Mouse (Mus musculus): ENCODE data around the gene Dennd2a. TPM values are rescaled to one million over a fixed set of nuclear protein-coding genes. Genes with fewer than 3 reads are reported as not detected.
"Not testable (repeated sequence)": the region's sequence is repeated elsewhere in the genome, so short reads cannot be mapped to it uniquely, and the experiment has no call there.

The Dennd2a gene
- total RNA-seq, 2 experiments from 2014 or later: 2.8 to 3.1 TPM

- peak; percentile 64 for DNase-seq (ENCODE audit: low spot score)
These were observed 137.6 kb downstream of the Dennd2a start, which contains the start of gene Mkrn1 for GRCm38 (mm10) chr6:39419851-39420721. TSS of gene Mkrn1 (minus strand) at chr6:39420462.

- DNase-seq (ENCODE audit: low spot score): no peak
These were observed 138.2 kb downstream of the Dennd2a start for GRCm38 (mm10) chr6:39419386-39419850.

DNA sequence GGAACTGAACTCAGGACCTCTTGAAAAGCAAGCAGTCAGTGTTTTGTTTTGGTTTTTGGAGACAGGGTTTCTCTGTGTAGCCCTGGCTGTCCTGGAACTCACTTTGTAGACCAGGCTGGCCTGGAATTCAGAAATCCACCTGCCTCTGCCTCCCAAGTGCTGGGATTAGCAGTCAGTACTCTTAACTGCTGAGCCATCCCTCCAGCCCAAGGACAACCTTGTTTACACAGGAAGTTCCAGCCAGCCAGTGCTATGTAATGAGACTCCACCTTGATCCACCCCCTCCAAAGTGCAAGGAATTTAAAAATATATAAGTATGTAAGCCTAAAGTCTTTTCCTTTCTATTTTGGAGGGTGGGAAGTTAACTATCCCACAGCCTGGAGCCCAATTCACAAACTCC lies 141.0 kb downstream of the Dennd2a start:
- DNase-seq (ENCODE audit: low spot score): not testable (repeated sequence)

DNA sequence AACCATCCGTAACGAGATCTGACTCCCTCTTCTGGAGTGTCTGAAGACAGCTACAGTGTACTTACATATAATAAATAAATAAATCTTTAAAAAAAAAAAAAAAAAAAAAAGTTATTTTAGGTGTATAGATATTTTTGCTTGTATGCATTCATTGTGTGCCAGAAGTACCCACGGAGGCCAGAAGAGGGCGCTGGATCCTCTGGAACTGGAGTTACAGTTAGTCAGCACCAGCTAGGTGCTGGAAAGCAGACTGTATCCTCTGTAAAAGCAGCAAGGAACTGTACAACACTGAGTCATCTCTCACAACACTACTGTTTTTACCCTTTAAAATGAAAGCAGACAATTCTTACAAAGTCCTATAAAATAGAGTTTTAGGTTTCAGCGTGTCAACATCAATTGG lies 141.9 kb downstream of the Dennd2a start:
- peak; percentile 43 for DNase-seq (ENCODE audit: low spot score)

DNA sequence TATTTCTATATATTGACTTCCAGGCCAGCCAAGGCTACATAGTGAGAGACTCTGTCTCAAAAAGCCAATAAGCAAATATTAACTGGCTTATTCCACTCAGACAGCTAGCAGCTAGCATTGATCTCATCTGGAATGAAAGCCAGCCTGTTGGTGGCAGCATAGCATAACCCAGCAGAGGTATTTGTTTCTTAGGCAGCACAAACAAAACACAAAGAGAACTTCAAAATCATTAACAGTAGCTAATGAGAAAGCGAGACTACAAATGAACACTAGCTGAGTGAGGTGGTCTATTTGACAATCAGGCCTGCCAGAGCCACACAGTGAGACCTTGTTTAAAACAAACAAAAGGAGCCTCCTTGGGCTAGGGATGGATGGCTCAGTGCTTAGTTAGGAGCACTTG lies 143.6 kb downstream of the Dennd2a start:
- no peak for DNase-seq (ENCODE audit: low spot score)

Other genes with a start within 250 kb of the Dennd2a start
- 10 to 100 TPM; 11.6 to 16.2 TPM for gene Slc37a3, start 180.2 kb downstream of the Dennd2a start, total RNA-seq (2021)
- not detected for gene Rab19, start 176.7 kb downstream of the Dennd2a start, total RNA-seq (2021)
- gene Mkrn1, start 137.4 kb downstream of the Dennd2a start, total RNA-seq (2021): 10 to 100 TPM; 14.0 to 16.4 TPM
- gene Adck2, start 16.0 kb upstream of the Dennd2a start, total RNA-seq (2021): 1 to 10 TPM; 4.3 to 4.9 TPM
- gene Gm42420, start 27.9 kb upstream of the Dennd2a start, total RNA-seq (2021): 1 to 10 TPM in 1 of 2 experiments, not detected in 1; 1.3 TPM
- 100 to 1,000 TPM; 383 to 422 TPM for gene Ndufb2, start 34.7 kb upstream of the Dennd2a start, total RNA-seq (2021)
- 1 to 10 TPM; 5.0 to 6.2 TPM for gene Braf, start 167.6 kb upstream of the Dennd2a start, total RNA-seq (2021)